Mouse (Mus musculus): ENCODE measurements around the gene Psma3.

Psma3 gene

GRCm38 (mm10) chr12:70974441-70975266 is at the start of gene Psma3:
Gene Psma3 (plus strand): TSS chr12:70974621.
- peak; percentile 73 to 83 for DNase-seq (ENCODE audit: low spot score in 2 of 2)

DNA sequence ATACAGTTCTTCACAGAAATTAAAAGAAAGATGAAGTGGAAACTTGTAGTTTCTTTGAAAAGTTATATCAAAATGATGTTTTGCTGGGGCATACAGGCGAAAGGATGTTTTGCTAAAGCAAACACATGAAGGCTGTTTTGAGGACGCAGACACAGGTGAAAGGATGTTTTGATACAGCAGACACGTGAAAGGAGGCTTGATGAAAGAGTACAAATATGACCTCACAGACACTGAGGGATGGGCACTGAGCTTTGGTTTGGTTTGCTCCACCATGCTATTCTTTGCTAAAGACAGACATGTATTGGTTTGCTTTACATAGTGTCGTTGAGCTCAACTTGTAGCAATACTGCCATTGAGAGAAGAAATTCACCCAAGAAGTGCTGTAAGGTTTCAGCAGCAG is 44.6 kb upstream of the Psma3 start:
- DNase-seq (ENCODE audit: low spot score in 2 of 2): no peak

DNA sequence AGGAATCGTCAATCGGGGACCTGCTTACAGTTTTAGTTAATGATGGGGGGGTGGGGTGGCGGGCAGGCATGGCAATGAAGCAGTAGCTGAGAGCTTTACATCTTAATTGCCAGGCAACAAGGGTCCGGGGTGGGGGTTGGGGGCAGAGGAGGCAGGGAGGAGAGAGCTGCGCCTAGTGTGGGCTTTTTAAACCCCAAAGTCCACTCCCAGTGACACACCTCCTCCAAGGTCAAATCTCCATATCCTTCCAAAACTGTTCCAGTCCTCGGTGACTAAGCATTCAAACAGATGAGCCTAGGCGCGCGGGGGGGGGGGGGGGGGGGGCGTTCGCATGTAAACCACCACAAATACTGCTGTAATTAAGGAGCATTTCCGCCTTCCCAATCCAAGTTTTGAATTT is 37.3 kb upstream of the Psma3 start:
- no peak for DNase-seq (ENCODE audit: low spot score in 2 of 2)

DNA sequence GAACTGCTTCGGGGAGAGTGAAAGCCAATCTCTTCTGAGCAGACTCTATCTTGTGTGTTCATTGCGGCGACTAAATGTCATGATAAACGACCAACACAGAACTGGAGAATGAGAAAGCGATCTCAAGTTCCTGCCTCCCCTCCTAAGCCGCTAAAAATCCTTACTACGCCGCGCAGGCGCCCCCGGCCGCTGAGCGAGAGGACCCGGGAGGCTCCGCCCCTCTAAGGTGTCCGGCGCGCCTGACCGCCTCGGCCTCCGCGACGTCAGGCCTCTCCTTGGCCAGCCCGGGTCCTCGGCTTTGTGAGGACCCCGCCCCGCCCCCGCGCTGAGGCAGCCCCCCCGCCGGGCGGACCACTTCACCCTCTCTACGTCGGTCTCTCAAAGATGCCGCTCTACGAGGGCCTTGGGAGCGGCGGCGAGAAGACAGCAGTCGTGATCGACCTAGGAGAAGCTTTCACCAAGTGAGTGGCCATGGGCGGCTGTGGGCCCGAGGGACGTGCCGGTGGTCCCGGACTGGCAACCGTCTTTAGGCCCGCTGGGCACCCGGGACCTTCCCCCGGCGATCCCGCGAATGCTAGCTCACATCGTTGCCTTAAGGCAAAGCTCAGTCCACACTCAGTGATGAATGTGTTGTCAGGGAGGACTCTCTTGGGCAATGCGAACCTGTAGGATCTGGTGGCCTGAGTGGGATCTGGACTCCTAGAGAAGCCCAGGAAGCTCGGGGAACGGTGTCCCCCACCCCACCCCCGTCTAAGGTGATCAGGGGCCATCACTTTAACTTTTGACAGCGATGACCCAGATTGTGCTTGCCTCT is 36.6 kb upstream of the Psma3 start, which contains the start of gene Actr10:
Gene Actr10, plus strand, starts transcription at position 287 of the 814 bp plus-strand sequence.
- DNase-seq (ENCODE audit: low spot score in 2 of 2): peak; percentile 90 to 93

DNA sequence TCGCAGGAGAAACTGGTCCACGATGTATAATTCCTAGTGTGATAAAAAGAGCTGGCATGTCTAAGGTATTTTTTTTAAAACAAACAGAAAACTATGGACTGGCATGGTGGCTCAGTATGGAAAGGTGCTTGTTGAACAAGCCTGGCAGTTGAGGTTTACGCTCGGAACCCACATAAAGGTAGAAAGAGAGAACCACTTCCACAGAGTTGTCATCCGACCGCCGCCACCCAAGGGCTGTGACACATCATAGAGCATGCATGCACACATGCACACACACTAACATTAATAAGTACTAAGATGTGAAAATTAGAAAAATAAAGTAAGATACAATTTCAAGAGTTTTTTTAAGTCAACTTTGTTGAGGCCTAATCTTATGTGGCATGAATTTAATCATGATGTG is 33.6 kb upstream of the Psma3 start:
- no peak for DNase-seq (ENCODE audit: low spot score in 2 of 2)

DNA sequence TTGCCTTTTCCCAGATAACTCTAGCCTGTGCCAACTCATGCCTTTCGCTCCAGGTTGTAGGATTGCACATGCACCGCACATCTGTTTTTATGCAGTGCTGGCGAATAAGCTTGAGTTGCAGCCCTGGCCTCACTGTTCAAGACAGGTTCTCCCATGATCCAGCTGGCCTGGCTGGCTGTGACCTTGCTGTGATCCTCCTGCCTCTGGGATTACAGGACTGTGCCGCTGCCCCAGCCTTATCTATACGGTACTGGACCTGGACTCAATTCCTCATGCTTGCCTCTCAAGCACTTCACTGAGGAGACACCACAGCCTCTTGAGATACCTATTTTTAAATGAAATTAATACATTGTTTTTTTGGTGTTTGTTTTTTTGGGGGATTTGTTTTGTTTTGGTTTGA is 30.2 kb upstream of the Psma3 start:
- DNase-seq (ENCODE audit: low spot score in 2 of 2): no peak

GRCm38 (mm10) chr12:70946585-70947256 is 27.7 kb upstream of the Psma3 start:
- DNase-seq (ENCODE audit: low spot score in 2 of 2): no peak

DNA sequence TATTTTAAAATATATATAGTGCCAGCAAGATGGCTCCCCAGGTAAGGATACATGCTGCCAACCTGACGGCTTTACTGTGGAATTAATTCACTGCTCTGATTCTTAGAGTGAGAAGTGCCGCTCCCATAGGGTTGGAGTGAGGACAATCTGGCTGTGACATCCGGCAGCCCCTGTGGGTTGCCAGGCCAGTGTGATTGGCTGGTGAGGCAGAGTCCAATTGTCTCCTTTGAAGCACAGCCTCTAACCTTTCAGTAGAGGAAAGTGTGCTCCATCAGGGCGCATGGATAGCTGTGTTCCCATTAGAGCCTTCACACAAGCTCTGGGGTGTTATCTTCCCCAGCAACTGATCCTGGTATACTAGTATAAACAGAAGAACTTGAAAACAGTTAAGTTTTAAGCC is 15.8 kb upstream of the Psma3 start:
- no peak for DNase-seq (ENCODE audit: low spot score in 2 of 2)

- DNase-seq (ENCODE audit: low spot score in 2 of 2): no peak
Measured at GRCm38 (mm10) chr12:70967581-70967980, 6.8 kb upstream of the Psma3 start.

GRCm38 (mm10) chr12:70968141-70968790 is 6.2 kb upstream of the Psma3 start:
- peak; percentile 73 to 75 for DNase-seq (ENCODE audit: low spot score in 2 of 2)

- DNase-seq (ENCODE audit: low spot score in 2 of 2): peak; percentile 71 to 81
Measured at GRCm38 (mm10) chr12:70968791-70969307, 5.6 kb upstream of the Psma3 start.

GRCm38 (mm10) chr12:70969485-70970184 is 4.8 kb upstream of the Psma3 start:
- peak; percentile 24 to 47 for DNase-seq (ENCODE audit: low spot score in 2 of 2)

- no peak for DNase-seq (ENCODE audit: low spot score in 2 of 2)
Measured at GRCm38 (mm10) chr12:70973831-70974230, 590 bp upstream of the Psma3 start.

- no peak for DNase-seq (ENCODE audit: low spot score in 2 of 2)
Measured at GRCm38 (mm10) chr12:70975406-70975805, 985 bp downstream of the Psma3 start.

DNA sequence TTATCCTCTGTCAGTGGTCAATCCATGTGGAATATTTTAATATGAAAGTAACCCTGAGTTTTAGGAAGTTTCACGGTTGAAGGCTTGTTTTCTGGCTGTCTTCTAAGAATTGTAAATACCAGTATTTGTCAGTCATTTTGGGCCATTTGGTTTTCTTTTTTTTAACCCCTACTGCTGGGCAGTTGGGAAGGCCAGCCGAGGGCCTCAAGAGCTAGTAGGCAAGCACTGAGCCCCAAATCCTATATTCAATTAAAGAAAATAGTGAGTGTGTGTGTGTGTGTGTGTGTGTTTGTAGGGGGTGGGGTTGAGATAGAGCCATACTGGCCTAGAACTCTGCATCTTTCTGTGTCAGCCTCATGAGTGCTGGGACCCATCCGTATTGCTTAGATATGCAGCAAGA is 1.5 kb downstream of the Psma3 start:
- no peak for DNase-seq (ENCODE audit: low spot score in 2 of 2)

DNA sequence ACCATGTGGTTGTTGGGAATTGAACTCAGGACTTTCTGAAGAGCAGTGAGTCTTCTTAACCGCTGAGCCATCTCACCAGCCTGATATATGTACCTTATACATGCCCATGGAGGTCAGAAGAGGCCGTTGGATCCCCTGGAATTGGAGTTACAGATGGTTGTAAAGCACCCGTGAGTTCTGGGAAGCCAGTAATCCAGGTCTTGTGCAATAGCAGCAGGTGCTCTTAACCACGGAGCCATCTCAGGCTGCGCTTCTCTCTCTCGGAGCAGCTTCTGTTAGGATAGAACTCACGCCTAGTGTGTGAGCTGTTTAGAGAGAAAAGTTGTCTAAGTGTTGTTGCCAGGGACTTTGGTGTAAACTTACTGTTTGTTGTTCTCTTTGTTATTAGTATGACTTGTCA is 3.9 kb downstream of the Psma3 start:
- no peak for DNase-seq (ENCODE audit: low spot score in 2 of 2)

GRCm38 (mm10) chr12:70984855-70985550 is 10.6 kb downstream of the Psma3 start:
- no peak for DNase-seq (ENCODE audit: low spot score in 2 of 2)

DNA sequence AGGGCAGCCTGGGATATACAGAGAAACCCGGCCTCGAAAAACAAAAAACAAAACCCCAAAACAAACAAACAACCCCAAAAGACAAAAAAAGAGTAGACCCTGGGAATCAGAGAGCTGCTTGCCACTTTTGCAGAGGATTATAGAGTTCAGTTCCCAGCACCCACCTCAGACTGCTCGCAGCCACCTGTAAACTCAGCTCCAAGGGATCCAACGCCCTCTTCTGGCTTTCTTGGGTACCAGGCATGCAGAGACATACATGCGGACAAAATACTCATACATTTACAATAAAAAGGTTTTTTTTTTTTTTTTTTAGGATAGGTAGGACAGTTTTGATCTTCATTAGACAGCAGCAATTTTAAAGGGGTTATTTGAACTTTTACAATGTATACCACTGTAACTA is 22.8 kb downstream of the Psma3 start:
- DNase-seq (ENCODE audit: low spot score in 2 of 2): no peak

GRCm38 (mm10) chr12:70999423-70999903 is 25.0 kb downstream of the Psma3 start:
- no peak for DNase-seq (ENCODE audit: low spot score in 2 of 2)

- DNase-seq (ENCODE audit: low spot score in 2 of 2): no peak
Measured at GRCm38 (mm10) chr12:71000344-71000743, 25.9 kb downstream of the Psma3 start.

Measured in spleen, postnatal 14 days (tissue).